Mouse (Mus musculus) testis, postnatal 10 days (tissue): Measurements from ENCODE around the gene Olfr1061.
"Not testable (repeated sequence)": the region's sequence is repeated elsewhere in the genome, so short reads cannot be mapped to it uniquely, and the experiment has no call there.

Experiments used
- DNase-seq: peaks from one replicate; pipeline ENCODE4 v3.0.0; 2021; ENCODE audit warnings: low spot score

Gene Olfr1061

DNA sequence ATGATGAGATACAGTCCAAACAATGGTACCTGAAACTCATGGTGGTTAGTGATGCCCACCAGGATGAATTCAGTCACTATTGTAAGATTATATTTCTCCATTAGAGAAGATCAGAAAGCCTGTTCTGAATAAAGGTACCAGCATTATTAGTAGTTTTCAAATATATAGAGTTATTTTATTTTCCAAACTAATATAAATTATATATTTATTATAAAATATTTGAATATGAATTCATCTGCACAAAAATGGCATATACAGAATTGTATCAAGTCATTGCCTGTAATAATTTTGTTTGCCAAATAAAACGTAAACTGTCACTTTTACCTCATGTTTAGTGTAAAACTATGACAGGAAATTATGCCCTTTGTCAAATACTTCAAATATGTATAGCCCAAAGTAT, at the start of gene Olfr1061:
TSS of gene Olfr1061 (minus strand) at position 101 of the 400 bp plus-strand sequence.
- DNase-seq: no peak

GRCm38 (mm10) chr2:86460434-86460833, 46.6 kb upstream of the Olfr1061 start:
- no peak for DNase-seq

- DNase-seq: no peak
Observed at GRCm38 (mm10) chr2:86456169-86456568, 42.3 kb upstream of the Olfr1061 start, which contains the start of gene Olfr1066. TSS of gene Olfr1066 (minus strand) at chr2:86456269.

- not testable (repeated sequence) for DNase-seq
Observed at GRCm38 (mm10) chr2:86450491-86450890, 36.6 kb upstream of the Olfr1061 start, which contains the start of gene Olfr1065. TSS of gene Olfr1065 (minus strand) at chr2:86450591.

DNA sequence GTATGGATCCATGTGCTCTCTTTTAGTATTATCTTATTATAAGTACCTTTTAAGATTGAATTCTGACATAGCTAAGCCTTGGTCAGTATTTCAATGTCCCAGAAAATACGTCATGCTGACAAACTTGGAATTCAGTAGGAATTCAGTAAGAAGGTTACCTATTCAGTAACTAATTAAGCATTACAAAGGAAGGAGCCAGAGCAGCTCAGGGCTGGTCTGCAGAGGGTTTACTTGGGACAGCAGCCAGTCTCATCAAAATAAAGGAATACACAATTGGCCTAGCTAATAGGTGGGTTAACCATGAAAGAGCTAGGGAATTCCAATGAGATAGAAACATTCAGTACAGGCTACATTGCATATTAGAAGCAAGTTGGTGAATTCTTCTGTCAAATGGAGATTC, 28.3 kb upstream of the Olfr1061 start:
- DNase-seq: not testable (repeated sequence)

- not testable (repeated sequence) for DNase-seq
Observed at GRCm38 (mm10) chr2:86428511-86428910, 14.7 kb upstream of the Olfr1061 start.

DNA sequence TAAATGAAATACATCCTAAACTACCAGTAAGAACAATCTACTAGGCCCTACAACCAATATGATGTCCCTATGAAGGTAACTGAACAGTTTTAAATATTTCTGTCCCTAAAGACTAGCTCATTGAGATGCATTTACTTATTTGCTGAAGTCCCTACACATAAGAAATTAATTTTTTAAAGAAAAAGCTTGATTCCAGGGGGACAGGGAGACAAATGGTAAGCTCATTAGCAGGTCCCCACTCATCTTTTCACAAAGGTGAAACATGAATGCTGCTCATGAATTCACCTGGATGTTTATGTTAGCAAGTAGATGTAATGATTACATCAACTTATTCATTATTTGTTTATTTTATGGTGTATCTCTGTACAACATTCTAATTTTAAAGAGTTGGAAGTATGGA, 12.8 kb upstream of the Olfr1061 start, which contains the start of gene Olfr1062:
TSS of gene Olfr1062 (minus strand) at position 101 of the 400 bp plus-strand sequence.
- not testable (repeated sequence) for DNase-seq

- DNase-seq: no peak
Observed at GRCm38 (mm10) chr2:86395114-86395513, 18.7 kb downstream of the Olfr1061 start.

- DNase-seq: not testable (repeated sequence)
Observed at GRCm38 (mm10) chr2:86388461-86388860, 25.4 kb downstream of the Olfr1061 start, which contains the start of gene Olfr1058. TSS of gene Olfr1058 (minus strand) at chr2:86388561.

- DNase-seq: no peak
Observed at GRCm38 (mm10) chr2:86378293-86378692, 35.6 kb downstream of the Olfr1061 start, which contains the start of gene Olfr1057. TSS of gene Olfr1057 (minus strand) at chr2:86378393.

DNA sequence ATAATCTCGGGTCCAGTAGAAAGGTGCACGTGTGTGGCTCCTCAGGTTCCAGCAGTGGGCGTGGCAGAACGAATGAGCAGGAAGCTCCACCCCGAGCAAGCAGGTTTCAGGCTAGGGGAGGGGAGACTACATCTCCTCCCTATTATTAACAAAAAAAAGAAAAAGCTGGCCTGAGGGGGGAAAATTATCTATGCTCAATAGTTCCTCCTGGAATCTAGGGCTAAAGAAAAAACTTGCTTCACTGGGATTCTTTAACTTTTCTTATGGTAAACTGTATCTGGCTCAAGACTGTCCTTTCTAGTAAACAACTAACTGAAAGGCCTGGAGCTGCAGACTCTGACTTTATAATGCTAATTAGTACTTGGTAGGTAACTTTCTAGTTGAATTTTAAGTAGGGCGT, 47.5 kb downstream of the Olfr1061 start:
- not testable (repeated sequence) for DNase-seq
